Mouse (Mus musculus): ENCODE data around the gene Map4k3.

DNA sequence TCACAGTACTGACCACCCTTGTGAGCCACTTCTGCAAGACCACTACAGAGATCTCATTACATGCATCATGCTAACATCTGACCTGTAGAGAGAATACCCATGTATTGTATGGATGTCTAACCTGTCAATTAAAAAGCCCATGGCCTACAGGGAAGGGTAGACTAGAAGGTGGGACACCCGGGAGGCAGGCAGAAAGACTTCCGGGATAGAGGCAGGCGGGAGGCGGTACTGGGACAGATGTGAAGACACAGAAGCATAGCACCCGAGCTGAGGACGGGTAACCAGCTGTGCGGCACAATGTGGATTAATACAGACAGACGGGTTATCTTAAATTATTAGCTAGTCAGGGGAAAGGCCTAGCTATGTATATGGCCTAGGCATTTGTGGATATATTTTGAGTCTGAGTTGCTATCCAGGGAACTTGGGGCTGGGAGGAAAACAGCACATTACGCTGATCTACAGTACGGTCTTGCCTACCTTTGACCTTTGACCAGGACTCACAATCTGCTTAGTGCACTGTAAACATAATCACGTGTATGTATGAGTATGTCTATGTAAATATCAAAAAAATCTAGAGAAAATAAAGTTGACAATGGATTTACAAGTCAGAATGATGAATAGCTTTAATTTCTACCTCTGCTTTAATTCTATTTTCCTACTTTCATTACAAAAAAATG lies 51.3 kb downstream of the Map4k3 start:
- TF ChIP-seq CTCF (IDR thresholded peaks at IDR 0.05; ENCODE audit: control insufficient read depth, insufficient read depth, low read length) (no peak), POLR2A (IDR thresholded peaks at IDR 0.05; ENCODE audit: borderline replicate concordance, control insufficient read depth, low read depth, low read length) (no peak)

Data from bone marrow, adult 2 months (tissue).